Mouse (Mus musculus): Measurements from ENCODE around the gene Pinlyp.

Gene Pinlyp

GRCm38 (mm10) chr7:24501492-24501891 is 44.4 kb downstream of the Pinlyp start:
- Histone ChIP-seq H3K27me3 (ENCODE audit: control insufficient read depth, insufficient read depth, low read length, poor library complexity, severe bottlenecking) (peaks cover 2% of the 10 kb centered on the region; the same call in 1 of the 2 replicates), H3K36me3 (ENCODE audit: control insufficient read depth, insufficient read depth, low read length, poor library complexity, severe bottlenecking) (no peaks in the 10 kb centered on the region)
- DNase-seq (ENCODE audit: low read depth, low spot score), result peak; percentile 43

DNA sequence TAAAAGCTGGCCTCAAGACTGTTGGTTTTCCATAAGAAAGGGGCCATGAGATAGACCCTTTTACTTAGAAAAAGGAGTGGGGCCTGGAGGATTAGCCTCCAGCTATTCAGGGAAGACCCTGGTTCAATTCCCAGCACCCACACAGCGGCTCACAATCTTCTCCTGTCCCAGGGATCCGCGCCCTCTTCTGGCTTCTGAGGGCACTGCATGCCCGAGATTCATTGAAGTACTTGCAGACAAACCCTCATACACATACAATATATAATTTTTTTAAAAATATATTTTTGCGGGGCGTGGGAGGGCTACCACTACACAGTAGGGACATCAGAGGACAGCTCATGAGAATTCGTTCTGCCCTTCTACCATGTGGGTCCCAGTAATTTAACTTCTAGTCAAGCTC is 45.0 kb downstream of the Pinlyp start:
- Histone ChIP-seq H3K36me3 (ENCODE audit: control insufficient read depth, insufficient read depth, low read length, poor library complexity, severe bottlenecking) (no peaks in the 10 kb centered on the region), H3K27me3 (ENCODE audit: control insufficient read depth, insufficient read depth, low read length, poor library complexity, severe bottlenecking) (peaks cover 2% of the 10 kb centered on the region; the same call in 1 of the 2 replicates)
- peak; percentile 61 for DNase-seq (ENCODE audit: low read depth, low spot score)

GRCm38 (mm10) chr7:24499856-24500577 is 45.9 kb downstream of the Pinlyp start:
- DNase-seq (ENCODE audit: low read depth, low spot score), result peak; percentile 42
- H3K36me3 ChIP-seq (ENCODE audit: control insufficient read depth, insufficient read depth, low read length, poor library complexity, severe bottlenecking), result no peaks in the 10 kb centered on the region
- H3K27me3 ChIP-seq (ENCODE audit: control insufficient read depth, insufficient read depth, low read length, poor library complexity, severe bottlenecking), result peaks cover 2% of the 10 kb centered on the region; the same call in 1 of the 2 replicates

All from splenic B cell, adult 2 months (primary cell).